Mouse (Mus musculus) ES-E14 (cell line): Measurements from ENCODE around the gene Pml. TPM values are rescaled to one million over a fixed set of nuclear protein-coding genes. Genes with fewer than 3 reads are reported as not detected.

Experiments used
- DNase-seq: peaks from one replicate; pipeline ENCODE4 v3.0.0-alpha.2; 2013; ENCODE audit warnings: low read depth, low spot score
- H3K27ac ChIP-seq: 2 replicates; pipeline ENCODE4 v1.5.1; 2012; ENCODE audit warnings: low read depth, mild to moderate bottlenecking, low read length, moderate library complexity, mixed read lengths; ENCODE audit not compliant: poor library complexity, insufficient read depth, severe bottlenecking
- H3K36me3 ChIP-seq: 2 replicates; pipeline ENCODE4 v1.6.1; 2012; ENCODE audit warnings: mild to moderate bottlenecking, low read length, moderate library complexity, mixed read lengths; ENCODE audit not compliant: control insufficient read depth, poor library complexity, insufficient read depth, severe bottlenecking
- H3K4me1 ChIP-seq, 2 experiments: fragments of 150-350 bp in 1 of 2; sonication (generic) in 1 of 2; 2 replicates each; pipeline ENCODE4 v1.6.1; 2012; ENCODE audit warnings: low read length in 2 of 2, mild to moderate bottlenecking in 1 of 2, mixed read lengths in 1 of 2; ENCODE audit not compliant: control insufficient read depth in 2 of 2, insufficient read depth in 2 of 2, poor library complexity in 1 of 2
- H3K4me3 ChIP-seq, 2 experiments: fragments of 150-350 bp in 1 of 2; sonication (generic) in 1 of 2; 2 replicates each; pipeline ENCODE4 v1.5.1; 2012; ENCODE audit warnings: low read length in 2 of 2, low read depth in 1 of 2, mild to moderate bottlenecking in 1 of 2, mixed read lengths in 1 of 2; ENCODE audit not compliant: insufficient read depth in 1 of 2, poor library complexity in 1 of 2, severe bottlenecking in 1 of 2
- H3K9ac ChIP-seq: 2 replicates; pipeline ENCODE4 v1.6.1; 2012; ENCODE audit warnings: low read depth, mild to moderate bottlenecking, low read length, mixed read lengths; ENCODE audit not compliant: poor library complexity, insufficient read depth, severe bottlenecking
- H3K9me3 ChIP-seq: fragments of 150-350 bp; sonication (generic); 2 replicates; pipeline ENCODE4 v1.6.1; 2012; ENCODE audit warnings: low read depth, mild to moderate bottlenecking, low read length; ENCODE audit not compliant: control insufficient read depth, insufficient read depth
- CHD2 ChIP-seq: IDR thresholded peaks from 2 replicates; pipeline ENCODE4 v1.6.1; 2014; ENCODE audit warnings: mild to moderate bottlenecking, low read depth, low read length, inconsistent platforms
- HCFC1 ChIP-seq: IDR thresholded peaks from 2 replicates; pipeline ENCODE4 v1.6.1; 2012; ENCODE audit warnings: low read length, inconsistent platforms, borderline replicate concordance; ENCODE audit not compliant: insufficient read depth
- MAFK ChIP-seq: IDR thresholded peaks from 2 replicates; pipeline ENCODE4 v1.6.1; 2014; ENCODE audit warnings: mild to moderate bottlenecking, low read depth, low read length, inconsistent platforms; ENCODE audit not compliant: insufficient read depth
- ZC3H11A ChIP-seq: IDR thresholded peaks from 2 replicates; pipeline ENCODE4 v1.6.1; 2012; ENCODE audit warnings: low read depth, mild to moderate bottlenecking, inconsistent platforms, low read length, borderline replicate concordance
- ZNF384 ChIP-seq: IDR thresholded peaks from 2 replicates; pipeline ENCODE4 v1.6.1; 2012; ENCODE audit warnings: low read depth, low read length, inconsistent platforms
- in situ Hi-C, 2 experiments: fragments of 600-800 bp; cut with MboI; formaldehyde crosslinking; loops; one replicate each; pipeline ENCODE4 v1.15.1; 2025; ENCODE audit warnings: low sequenced_read_pairs in 2 of 2, inconsistent platforms in 1 of 2; ENCODE audit not compliant: unreplicated experiment in 2 of 2
- total RNA-seq: library from RNA; depleted of rRNA; stranded (reverse); fragments of 300-350 nt; gene quantifications from 2 replicates; pipeline ENCODE4 v1.2.3, GENCODE M21; 2012

Gene Pml
- total RNA-seq, 1 experiment: 72.6 TPM

DNA sequence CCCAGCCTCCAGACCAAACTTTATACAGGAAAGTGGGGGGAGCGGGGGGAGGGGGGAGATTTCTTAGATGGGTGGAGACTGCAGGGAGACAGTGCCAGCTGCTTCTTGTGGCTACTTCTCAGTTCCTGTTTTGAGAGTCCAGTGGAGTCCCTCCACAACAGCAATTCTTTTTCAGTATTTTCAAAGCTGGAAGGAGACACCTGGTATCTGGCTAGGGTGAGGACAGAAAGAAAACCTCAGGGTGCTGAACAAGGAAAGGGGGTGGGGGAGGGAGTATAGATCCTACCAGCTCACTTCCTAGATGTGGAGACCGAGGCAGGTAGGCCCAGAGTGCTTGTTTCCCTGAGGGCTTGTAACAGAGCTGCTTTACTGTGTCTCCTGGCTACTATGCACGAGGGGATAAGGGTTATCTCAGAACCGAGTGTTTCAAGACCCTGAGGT, 17.0 kb upstream of the Pml start:
- Histone ChIP-seq H3K4me1 (peaks cover 4 to 8% of the 10 kb centered on the region in 2 experiments; a peak in 3 of 4 replicates), H3K9me3 (no peaks in the 10 kb centered on the region), H3K27ac (peak overlapping the region; percentile 40; the same call in 1 of the 2 replicates), H3K9ac (peak overlapping the region; percentile 9; the same call in 1 of the 2 replicates), H3K4me3 (no peak overlapping the region; a peak in 1 of 4 replicates), H3K36me3 (peaks cover 10% of the 10 kb centered on the region)
- in situ Hi-C loops: no loop called here
- no peak for DNase-seq
- no peak for TF ChIP-seq ZNF384
- TF ChIP-seq ZC3H11A: no peak
- TF ChIP-seq MAFK: no peak
- no peak for TF ChIP-seq CHD2
- no peak for TF ChIP-seq HCFC1

DNA sequence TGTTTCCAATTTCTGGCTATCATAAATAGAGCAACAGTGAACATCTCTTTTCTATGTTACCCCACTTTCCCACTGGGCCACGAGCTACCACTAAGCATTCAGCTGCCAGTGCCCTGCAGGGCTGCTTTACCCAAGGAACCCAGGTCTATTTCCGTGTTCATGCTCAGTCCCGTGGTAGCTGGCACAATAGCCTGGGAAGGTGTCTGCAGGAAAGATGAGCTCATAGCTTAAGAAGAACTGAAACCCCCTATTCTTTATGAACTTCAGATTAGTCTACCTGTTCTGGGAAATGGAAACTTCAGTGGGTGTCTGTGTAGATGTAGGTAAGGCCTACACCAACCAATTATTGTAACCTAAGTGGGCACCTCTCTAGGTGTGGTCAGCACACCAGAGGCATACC, 15.8 kb upstream of the Pml start:
- in situ Hi-C loops: no loop called here

GRCm38 (mm10) chr9:58262507-58262906, 12.9 kb upstream of the Pml start:
- peaks cover 40% of the 10 kb centered on the region for H3K36me3 ChIP-seq
- no peak overlapping the region for H3K4me3 ChIP-seq
- no peak for DNase-seq
- H3K27ac ChIP-seq: no peak overlapping the region
- TF ChIP-seq CHD2 (no peak), ZC3H11A (no peak), HCFC1 (no peak), MAFK (no peak), ZNF384 (no peak)
- no peak overlapping the region for H3K9ac ChIP-seq
- in situ Hi-C loops: no loop called here
- H3K4me1 ChIP-seq: peaks cover 2 to 7% of the 10 kb centered on the region in 2 experiments; a peak in 1 of 4 replicates
- H3K9me3 ChIP-seq: no peaks in the 10 kb centered on the region

More for the DNA sequence above, 15.8 kb upstream of the Pml start:
- no peak overlapping the region for H3K4me3 ChIP-seq
- peaks cover 2 to 8% of the 10 kb centered on the region in 2 experiments; a peak in 2 of 4 replicates for H3K4me1 ChIP-seq
- H3K36me3 ChIP-seq: peaks cover 20% of the 10 kb centered on the region
- H3K9ac ChIP-seq: no peak overlapping the region
- no peak for TF ChIP-seq ZC3H11A
- TF ChIP-seq ZNF384: no peak
- TF ChIP-seq MAFK: no peak
- TF ChIP-seq HCFC1: no peak
- TF ChIP-seq CHD2: no peak
- no peaks in the 10 kb centered on the region for H3K9me3 ChIP-seq
- no peak for DNase-seq
- no peak overlapping the region for H3K27ac ChIP-seq

- in situ Hi-C loops: no loop called here
- no peak for TF ChIP-seq ZNF384
- no peak for TF ChIP-seq CHD2
- no peak for TF ChIP-seq ZC3H11A
- no peak for TF ChIP-seq MAFK
- no peak for TF ChIP-seq HCFC1
- Histone ChIP-seq H3K4me3 (no peak overlapping the region), H3K36me3 (peaks cover 43% of the 10 kb centered on the region), H3K9ac (peak overlapping the region; percentile 26; the same call in 1 of the 2 replicates), H3K9me3 (no peaks in the 10 kb centered on the region), H3K4me1 (peaks cover 13 to 27% of the 10 kb centered on the region in 2 experiments), H3K27ac (peak overlapping the region; percentile 10; the same call in 1 of the 2 replicates)
- DNase-seq: no peak
Measured at GRCm38 (mm10) chr9:58255704-58256685, 6.4 kb upstream of the Pml start.
